Mouse (Mus musculus) testis, postnatal 14 days (tissue): ENCODE results near the gene Slco1a5.
"Not testable (repeated sequence)": the region's sequence is repeated elsewhere in the genome, so short reads cannot be mapped to it uniquely, and the experiment has no call there.

Experiments used
- DNase-seq: peaks from one replicate; pipeline ENCODE4 v3.0.0; 2021; ENCODE audit warnings: low spot score

The Slco1a5 gene

DNA sequence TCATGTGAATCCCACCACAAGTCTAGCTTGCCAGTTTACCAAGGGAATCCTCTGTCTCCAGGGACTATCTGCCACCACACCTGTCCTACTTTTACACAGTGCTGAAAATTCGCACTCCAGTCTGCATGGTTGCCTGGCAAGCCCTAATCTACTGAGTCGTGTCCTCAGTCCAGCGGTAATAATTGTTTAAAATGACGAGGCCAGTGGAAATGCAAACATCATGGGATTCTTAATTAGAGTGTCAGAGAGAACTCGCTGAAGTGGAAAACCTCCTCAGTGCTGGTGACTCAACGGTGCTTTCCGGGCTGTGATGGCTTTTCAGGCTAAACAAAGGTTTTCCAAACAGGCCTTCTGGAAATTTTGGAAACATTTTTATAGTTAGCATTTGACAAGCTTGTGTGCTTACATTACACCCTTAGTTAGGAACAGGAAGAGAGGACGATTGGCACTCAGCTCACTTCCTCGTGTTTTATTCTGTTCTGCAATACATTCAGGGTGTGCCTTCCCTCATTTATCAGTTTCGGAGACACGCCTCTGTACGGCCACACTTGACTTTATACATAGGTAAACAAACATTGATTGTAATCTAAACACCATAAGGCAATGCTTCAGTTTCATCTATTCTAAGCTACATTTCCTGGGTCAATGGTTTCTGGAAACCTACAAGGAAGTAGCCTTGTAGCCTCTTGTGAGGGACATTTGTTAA lies 33.2 kb downstream of the Slco1a5 start:
- no peak for DNase-seq

DNA sequence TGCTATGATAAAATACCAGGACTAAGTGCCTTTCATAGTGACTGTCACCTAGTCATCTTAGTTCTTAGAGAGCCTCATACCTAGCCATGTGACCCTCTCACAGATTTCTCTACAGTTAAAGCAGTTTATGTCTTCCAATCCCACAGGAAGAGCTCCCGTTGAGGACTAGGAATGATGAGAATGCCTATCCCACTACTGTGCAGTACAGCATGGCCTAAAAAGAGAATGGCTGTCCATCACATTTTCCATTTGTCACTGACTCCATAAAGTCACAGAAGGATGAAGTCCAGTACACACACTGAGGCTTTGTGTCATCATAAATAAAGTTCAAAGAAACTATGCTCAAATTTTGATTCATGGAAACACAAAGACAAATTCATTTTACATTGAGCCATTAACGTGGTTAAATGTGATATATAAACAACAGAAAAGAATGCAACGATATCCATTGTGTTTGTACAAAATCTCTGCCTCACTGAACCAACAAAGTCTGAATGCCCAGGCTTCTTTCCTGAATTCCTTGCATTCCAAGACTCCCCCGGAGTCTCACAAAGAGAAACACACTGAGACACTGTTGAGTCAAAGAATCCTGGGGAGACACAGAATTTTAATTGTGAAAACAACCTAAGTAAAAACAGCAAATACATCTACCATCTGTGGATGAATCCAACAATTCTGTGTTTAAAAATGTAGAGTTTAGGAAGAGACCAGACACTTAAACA lies 46.9 kb downstream of the Slco1a5 start:
- DNase-seq = no peak

DNA sequence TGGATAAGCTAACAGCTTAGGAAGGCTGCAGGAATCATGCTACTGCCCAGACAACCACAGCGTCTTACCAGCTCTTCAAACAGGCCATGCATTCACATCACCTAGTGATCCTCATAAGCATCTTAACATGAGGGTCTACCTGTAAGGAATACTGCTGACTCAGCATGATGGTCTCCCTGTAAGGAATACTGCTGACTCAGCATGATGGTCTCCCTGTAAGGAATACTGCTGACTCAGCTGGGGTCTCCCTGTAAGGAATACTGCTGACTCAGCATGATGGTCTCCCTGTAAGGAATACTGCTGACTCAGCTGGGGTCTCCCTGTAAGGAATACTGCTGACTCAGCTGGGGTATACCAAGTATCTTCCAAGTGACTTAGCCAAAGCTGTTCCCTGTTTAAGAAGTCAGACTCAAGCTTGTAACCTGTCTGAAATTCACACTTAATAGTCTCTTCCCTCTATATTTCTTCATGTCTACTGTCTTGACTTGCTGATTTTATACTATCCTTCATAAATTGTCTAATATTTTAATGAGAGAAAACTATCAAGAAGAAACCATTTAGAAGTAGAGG lies 72.0 kb downstream of the Slco1a5 start:
- not testable (repeated sequence) for DNase-seq

DNA sequence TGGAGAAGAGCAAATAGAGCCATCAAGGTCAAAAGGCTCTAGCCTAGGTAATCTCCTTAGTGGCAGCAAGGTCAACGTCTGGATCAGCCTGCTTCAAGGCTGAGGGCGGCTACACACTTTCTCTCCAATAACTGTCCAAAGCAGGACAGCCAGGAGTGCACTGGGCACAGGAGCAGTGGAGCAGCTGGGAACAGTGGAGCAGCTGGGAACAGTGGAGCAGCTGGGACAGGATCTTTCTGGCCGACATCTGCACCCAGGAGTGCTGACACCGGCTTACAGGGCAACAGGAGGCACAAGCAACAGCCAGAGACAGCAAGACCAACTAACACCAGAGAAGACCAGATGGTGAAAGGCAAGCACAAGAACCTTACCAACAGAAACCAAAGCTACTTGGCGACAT lies 77.7 kb downstream of the Slco1a5 start:
- no peak for DNase-seq

DNA sequence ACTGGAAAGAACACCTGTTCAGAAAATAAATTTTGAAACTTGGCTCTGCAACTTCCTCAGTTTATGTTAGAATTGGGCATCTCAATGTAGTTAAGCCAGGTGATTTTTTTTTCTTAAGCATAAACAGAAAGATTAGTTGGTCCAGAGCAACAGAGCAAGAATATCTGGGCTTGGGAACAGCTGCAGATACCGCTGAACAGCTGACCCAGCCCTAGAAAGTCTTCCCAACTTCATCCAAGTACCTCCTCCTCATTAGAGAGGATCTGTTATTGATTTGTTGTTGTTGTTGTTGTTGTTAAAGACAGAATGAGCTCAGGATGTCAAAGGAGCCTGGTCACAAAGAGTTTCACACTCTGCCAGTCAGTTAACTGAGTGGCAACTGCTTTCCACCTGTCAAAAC lies 83.3 kb downstream of the Slco1a5 start:
- no peak for DNase-seq

DNA sequence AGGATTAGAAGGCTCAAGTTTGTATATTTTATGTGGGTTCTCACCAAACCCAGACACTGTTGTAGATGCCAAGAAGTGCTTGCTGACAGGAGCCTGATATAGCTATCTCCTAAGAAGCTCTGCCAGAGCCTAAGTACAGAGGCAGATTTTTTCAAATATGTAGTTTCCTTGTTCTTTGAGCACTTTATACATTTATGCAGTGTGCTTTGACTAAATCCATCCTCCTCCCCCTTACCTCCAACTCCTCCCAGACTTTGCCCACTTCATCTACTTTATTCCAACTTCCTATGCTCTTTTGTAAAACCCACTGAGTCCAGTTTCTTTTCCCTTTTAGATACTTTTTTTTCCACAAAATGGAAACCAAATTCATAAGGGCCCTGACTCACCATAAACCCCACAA lies 102.6 kb downstream of the Slco1a5 start:
- no peak for DNase-seq

DNA sequence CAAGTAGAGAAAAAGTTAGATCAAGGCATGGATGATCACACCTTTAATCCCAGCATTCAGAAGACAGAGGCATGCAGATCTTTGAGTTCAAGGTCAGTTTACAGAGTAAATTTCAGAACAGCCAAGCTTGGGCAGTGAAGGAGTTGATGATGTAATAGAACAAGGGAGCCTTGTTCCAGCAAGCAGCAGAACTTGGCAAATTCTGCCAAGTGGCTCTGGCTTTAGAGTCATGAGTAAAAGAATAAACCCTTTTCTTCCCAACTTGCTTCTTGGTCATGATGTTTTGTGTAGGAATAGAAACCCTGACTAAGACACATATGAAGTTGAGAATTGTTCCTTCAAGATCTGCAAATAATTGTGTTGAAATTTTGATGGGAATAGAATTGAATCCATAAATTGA lies 111.0 kb downstream of the Slco1a5 start:
- DNase-seq = no peak

DNA sequence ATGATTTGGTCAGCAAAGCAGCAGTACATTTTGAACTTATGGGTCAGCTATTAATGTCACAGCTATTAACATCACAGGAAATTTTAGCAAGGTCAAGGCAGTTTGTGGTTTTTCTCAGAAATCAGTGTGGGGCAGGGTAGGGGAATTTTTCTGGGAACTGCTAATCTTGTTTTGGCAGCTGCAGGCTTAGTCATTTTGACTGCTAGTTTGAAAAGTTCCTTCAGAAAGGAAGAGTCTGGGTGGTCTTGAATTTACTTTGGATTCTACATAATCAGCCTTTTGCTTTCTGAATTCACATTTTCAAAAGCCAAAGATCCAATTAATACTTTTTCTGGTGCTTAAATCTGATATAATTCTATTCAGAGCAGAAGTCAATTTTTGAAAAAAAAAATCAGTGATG lies 113.0 kb downstream of the Slco1a5 start:
- no peak for DNase-seq

DNA sequence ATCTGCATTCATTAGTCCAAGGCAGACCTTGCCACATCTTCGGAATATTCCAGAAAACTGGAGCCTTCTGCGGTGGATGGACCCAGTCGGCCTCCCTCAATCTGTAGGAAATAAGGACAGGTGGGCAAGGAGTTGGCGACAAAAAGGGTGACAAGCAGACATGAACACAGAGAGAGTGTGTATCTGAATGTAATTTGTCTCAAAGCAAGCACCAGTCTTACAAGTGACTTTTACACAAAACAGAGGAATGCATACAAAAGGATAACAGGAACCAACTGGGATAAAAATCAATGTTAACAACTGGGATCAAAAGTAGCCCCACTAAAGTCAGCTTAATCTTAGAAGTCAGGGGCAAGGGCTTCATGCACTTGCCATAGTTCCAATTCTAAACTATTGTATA lies 114.4 kb downstream of the Slco1a5 start, which contains the start of gene Slco1a6:
Gene Slco1a6 (minus strand): TSS at position 101 of the 400 bp plus-strand sequence.
- no peak for DNase-seq

DNA sequence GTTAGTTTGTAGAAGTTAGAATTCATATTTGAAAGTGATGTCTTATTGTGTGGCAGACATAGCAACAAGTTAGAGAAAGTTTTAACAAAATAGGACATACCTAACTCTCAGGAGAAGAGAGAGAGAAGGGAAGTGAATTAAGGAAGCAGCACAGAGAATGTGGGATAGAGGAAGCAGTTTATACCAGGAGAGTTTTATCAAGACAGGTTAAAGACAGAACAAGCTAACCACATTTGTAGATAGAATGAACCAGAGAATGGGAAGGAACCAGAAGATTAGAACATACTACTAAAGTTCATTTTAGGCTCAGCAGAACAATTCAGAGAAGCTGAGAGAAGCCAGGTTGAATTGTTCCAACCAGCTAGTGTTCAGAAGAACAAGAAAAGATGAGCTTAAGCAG lies 122.3 kb downstream of the Slco1a5 start:
- DNase-seq = no peak

DNA sequence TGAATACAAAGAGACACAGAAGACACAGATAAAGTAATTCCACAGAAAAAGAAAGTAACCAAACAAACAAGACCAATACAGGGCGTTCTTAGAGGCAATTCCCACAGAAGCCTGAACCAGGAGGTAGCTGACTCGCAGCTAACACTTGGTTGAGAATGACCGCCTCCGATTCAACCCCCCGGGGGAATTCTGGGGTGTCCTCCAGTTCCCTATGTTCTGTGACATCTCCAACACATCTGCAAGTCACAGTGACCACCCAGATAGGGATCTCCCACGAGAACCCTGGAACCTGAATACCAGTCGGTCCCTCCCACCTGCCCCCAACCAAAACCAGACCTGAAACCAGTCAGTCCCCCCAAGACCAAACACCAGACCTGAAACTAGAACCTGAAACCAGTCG lies 128.5 kb downstream of the Slco1a5 start:
- DNase-seq = no peak

DNA sequence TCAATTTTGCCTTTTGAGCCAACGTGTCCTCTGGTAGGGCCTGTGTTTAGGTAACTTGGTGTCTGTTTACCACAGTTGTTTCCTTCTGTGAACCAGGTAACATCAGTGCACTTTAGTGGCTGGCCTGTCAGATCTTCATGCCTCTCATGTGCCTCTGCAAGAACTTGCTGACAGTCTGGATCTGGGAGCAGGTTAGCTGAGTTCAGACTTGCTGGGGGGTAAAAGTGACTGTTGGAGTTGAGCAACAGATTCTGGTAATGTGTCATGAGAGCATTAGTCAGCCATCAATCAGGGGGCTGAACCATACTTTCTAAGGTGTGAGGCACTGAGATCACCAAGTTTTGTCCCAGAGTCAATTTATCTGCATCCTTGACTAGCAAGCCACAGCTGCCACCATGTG lies 130.8 kb downstream of the Slco1a5 start:
- no peak for DNase-seq

DNA sequence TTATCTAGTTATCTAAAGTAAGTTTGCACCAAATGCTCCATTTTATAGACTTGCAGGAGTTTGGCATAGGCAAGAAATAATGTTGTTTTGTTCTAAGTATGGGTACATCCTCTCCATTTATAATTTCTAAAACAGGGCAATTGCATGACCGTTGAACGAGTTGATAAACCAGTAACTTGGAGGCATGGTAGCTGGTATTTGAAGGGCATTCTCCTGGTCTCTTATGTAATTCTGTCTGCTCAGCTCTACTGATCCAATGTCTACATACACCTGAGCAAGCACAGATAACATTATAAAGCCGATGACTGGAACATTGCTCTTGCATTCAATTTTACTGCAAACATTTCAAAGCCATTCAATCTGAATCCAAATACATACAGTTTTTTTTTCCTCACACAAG lies 135.4 kb downstream of the Slco1a5 start:
- DNase-seq = no peak

DNA sequence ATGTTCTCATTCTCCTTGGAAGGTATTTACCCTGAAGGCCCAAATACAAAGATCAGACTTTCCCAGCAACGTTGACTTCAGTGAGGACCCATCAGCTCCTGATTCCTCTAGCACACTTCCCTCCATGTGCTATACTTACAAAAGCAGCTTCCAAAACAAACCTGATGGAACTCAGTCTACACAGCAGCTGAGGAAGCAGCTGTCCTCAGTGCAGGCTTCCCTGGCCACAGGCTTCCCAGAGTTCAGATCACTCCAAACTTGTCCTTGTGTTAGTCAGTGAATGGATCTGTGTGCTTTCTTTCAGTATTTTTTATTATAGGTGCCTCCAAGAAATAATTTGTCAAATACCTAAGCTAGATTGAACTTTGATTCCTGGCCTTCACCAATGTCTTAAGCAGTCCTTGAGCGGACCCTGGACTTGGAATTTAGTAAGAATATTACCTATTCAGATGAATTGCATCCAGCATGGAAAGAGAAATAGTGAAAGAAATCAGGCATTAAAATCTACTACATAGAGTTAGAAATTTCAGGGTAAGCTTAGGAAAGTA lies 136.8 kb downstream of the Slco1a5 start:
- DNase-seq = no peak
